Mouse (Mus musculus): Measurements from ENCODE around the gene Fabp1. TPM values are rescaled to one million over a fixed set of nuclear protein-coding genes. Genes with fewer than 3 reads are reported as not detected.

The Fabp1 gene
- polyA plus RNA-seq, 1 experiment from 2014 or later = not detected

- Histone ChIP-seq H3K27ac (replicated peaks) (no peak overlapping the region), H3K9me3 (no peaks in the 10 kb centered on the region), H3K4me1 (no peaks in the 10 kb centered on the region), H3K27me3 (no peaks in the 10 kb centered on the region), H3K4me2 (replicated peaks) (no peak overlapping the region), H3K4me3 (no peak overlapping the region), H3K36me3 (no peaks in the 10 kb centered on the region), H3K9ac (replicated peaks) (no peak overlapping the region)
- 84% methylated on average over 3 of the region's 3 CpGs for WGBS
- no peak for ATAC-seq (replicated peaks)
Observed at GRCm38 (mm10) chr6:71224184-71224943, 24.7 kb downstream of the Fabp1 start.

GRCm38 (mm10) chr6:71226544-71226943 is 26.9 kb downstream of the Fabp1 start:
- H3K9me3 ChIP-seq = no peaks in the 10 kb centered on the region
- no peak overlapping the region for H3K27ac ChIP-seq (replicated peaks)
- 20% methylated on average over 6 of the region's 6 CpGs for WGBS
- H3K9ac ChIP-seq (replicated peaks) = no peak overlapping the region
- H3K27me3 ChIP-seq = no peaks in the 10 kb centered on the region
- H3K36me3 ChIP-seq = no peaks in the 10 kb centered on the region
- ATAC-seq (replicated peaks) = no peak
- no peak overlapping the region for H3K4me3 ChIP-seq
- H3K4me2 ChIP-seq (replicated peaks) = no peak overlapping the region
- H3K4me1 ChIP-seq = no peaks in the 10 kb centered on the region

- Histone ChIP-seq H3K9ac (replicated peaks) (no peak overlapping the region), H3K27me3 (no peaks in the 10 kb centered on the region), H3K9me3 (no peaks in the 10 kb centered on the region), H3K4me1 (no peaks in the 10 kb centered on the region), H3K36me3 (no peaks in the 10 kb centered on the region), H3K27ac (replicated peaks) (no peak overlapping the region), H3K4me2 (replicated peaks) (no peak overlapping the region), H3K4me3 (no peak overlapping the region)
- 5% methylated on average over 7 of the region's 7 CpGs for WGBS
- ATAC-seq (replicated peaks) = no peak
Observed at GRCm38 (mm10) chr6:71227157-71227770, 27.6 kb downstream of the Fabp1 start.

GRCm38 (mm10) chr6:71235121-71235520 is 35.5 kb downstream of the Fabp1 start:
- WGBS = 84% methylated on average over 13 of the region's 13 CpGs
- Histone ChIP-seq H3K9ac (replicated peaks) (no peak overlapping the region), H3K9me3 (no peaks in the 10 kb centered on the region), H3K27me3 (no peaks in the 10 kb centered on the region), H3K4me1 (no peaks in the 10 kb centered on the region), H3K36me3 (no peaks in the 10 kb centered on the region), H3K4me2 (replicated peaks) (no peak overlapping the region), H3K4me3 (no peak overlapping the region), H3K27ac (replicated peaks) (no peak overlapping the region)
- ATAC-seq (replicated peaks) = no peak

- no peaks in the 10 kb centered on the region for H3K9me3 ChIP-seq
- no peak overlapping the region for H3K4me3 ChIP-seq
- no peak overlapping the region for H3K27ac ChIP-seq (replicated peaks)
- H3K4me2 ChIP-seq (replicated peaks) = no peak overlapping the region
- ATAC-seq (replicated peaks) = no peak
- H3K4me1 ChIP-seq = no peaks in the 10 kb centered on the region
- no peak overlapping the region for H3K9ac ChIP-seq (replicated peaks)
- no peaks in the 10 kb centered on the region for H3K36me3 ChIP-seq
- H3K27me3 ChIP-seq = no peaks in the 10 kb centered on the region
- WGBS = 63% methylated on average over 3 of the region's 3 CpGs
Observed at GRCm38 (mm10) chr6:71235944-71236343, 36.3 kb downstream of the Fabp1 start.

- Histone ChIP-seq H3K27me3 (no peaks in the 10 kb centered on the region), H3K9me3 (no peaks in the 10 kb centered on the region), H3K4me1 (no peaks in the 10 kb centered on the region), H3K36me3 (no peaks in the 10 kb centered on the region), H3K27ac (replicated peaks) (no peak overlapping the region), H3K4me3 (no peak overlapping the region), H3K4me2 (replicated peaks) (no peak overlapping the region), H3K9ac (replicated peaks) (no peak overlapping the region)
- WGBS = 87% methylated on average over 6 of the region's 6 CpGs
- ATAC-seq (replicated peaks) = no peak
Observed at GRCm38 (mm10) chr6:71236506-71236905, 36.9 kb downstream of the Fabp1 start.

- Histone ChIP-seq H3K27me3 (no peaks in the 10 kb centered on the region), H3K4me2 (replicated peaks) (no peak overlapping the region), H3K4me1 (no peaks in the 10 kb centered on the region), H3K4me3 (no peak overlapping the region), H3K9me3 (no peaks in the 10 kb centered on the region), H3K27ac (replicated peaks) (no peak overlapping the region), H3K9ac (replicated peaks) (no peak overlapping the region), H3K36me3 (no peaks in the 10 kb centered on the region)
- WGBS = 89% methylated on average over 6 of the region's 6 CpGs
- no peak for ATAC-seq (replicated peaks)
Observed at GRCm38 (mm10) chr6:71237031-71237431, 37.4 kb downstream of the Fabp1 start.

- H3K4me1 ChIP-seq = no peaks in the 10 kb centered on the region
- no peak overlapping the region for H3K9ac ChIP-seq (replicated peaks)
- H3K4me3 ChIP-seq = no peak overlapping the region
- WGBS = 86% methylated on average over 26 of the region's 26 CpGs
- ATAC-seq (replicated peaks) = no peak
- H3K9me3 ChIP-seq = no peaks in the 10 kb centered on the region
- no peaks in the 10 kb centered on the region for H3K36me3 ChIP-seq
- no peak overlapping the region for H3K4me2 ChIP-seq (replicated peaks)
- H3K27me3 ChIP-seq = no peaks in the 10 kb centered on the region
- no peak overlapping the region for H3K27ac ChIP-seq (replicated peaks)
Observed at GRCm38 (mm10) chr6:71239069-71239750, 39.6 kb downstream of the Fabp1 start.

- no peak for ATAC-seq (replicated peaks)
- no peaks in the 10 kb centered on the region for H3K4me1 ChIP-seq
- no peak overlapping the region for H3K4me3 ChIP-seq
- no peak overlapping the region for H3K9ac ChIP-seq (replicated peaks)
- 90% methylated on average over 7 of the region's 7 CpGs for WGBS
- H3K9me3 ChIP-seq = no peaks in the 10 kb centered on the region
- H3K27ac ChIP-seq (replicated peaks) = no peak overlapping the region
- H3K36me3 ChIP-seq = no peaks in the 10 kb centered on the region
- no peak overlapping the region for H3K4me2 ChIP-seq (replicated peaks)
- H3K27me3 ChIP-seq = no peaks in the 10 kb centered on the region
Observed at GRCm38 (mm10) chr6:71240831-71241230, 41.2 kb downstream of the Fabp1 start.

- WGBS = 83% methylated on average over 1 of the region's 1 CpGs
- no peaks in the 10 kb centered on the region for H3K27me3 ChIP-seq
- H3K4me3 ChIP-seq = no peak overlapping the region
- no peak overlapping the region for H3K4me2 ChIP-seq (replicated peaks)
- H3K4me1 ChIP-seq = no peaks in the 10 kb centered on the region
- no peaks in the 10 kb centered on the region for H3K36me3 ChIP-seq
- ATAC-seq (replicated peaks) = no peak
- no peak overlapping the region for H3K27ac ChIP-seq (replicated peaks)
- no peaks in the 10 kb centered on the region for H3K9me3 ChIP-seq
- H3K9ac ChIP-seq (replicated peaks) = no peak overlapping the region
Observed at GRCm38 (mm10) chr6:71242811-71243210, 43.2 kb downstream of the Fabp1 start.

GRCm38 (mm10) chr6:71243258-71243657 is 43.6 kb downstream of the Fabp1 start:
- Histone ChIP-seq H3K36me3 (no peaks in the 10 kb centered on the region), H3K9ac (replicated peaks) (no peak overlapping the region), H3K27me3 (no peaks in the 10 kb centered on the region), H3K27ac (replicated peaks) (no peak overlapping the region), H3K4me1 (no peaks in the 10 kb centered on the region), H3K9me3 (no peaks in the 10 kb centered on the region), H3K4me2 (replicated peaks) (no peak overlapping the region), H3K4me3 (no peak overlapping the region)
- no peak for ATAC-seq (replicated peaks)
- WGBS = 88% methylated on average over 3 of the region's 3 CpGs

- Histone ChIP-seq H3K27me3 (no peaks in the 10 kb centered on the region), H3K27ac (replicated peaks) (no peak overlapping the region), H3K4me2 (replicated peaks) (no peak overlapping the region), H3K4me3 (no peak overlapping the region), H3K9ac (replicated peaks) (no peak overlapping the region), H3K9me3 (no peaks in the 10 kb centered on the region), H3K36me3 (no peaks in the 10 kb centered on the region), H3K4me1 (no peaks in the 10 kb centered on the region)
- no peak for ATAC-seq (replicated peaks)
- WGBS = 95% methylated on average over 1 of the region's 1 CpGs
Observed at GRCm38 (mm10) chr6:71248420-71248819, 48.8 kb downstream of the Fabp1 start.

All from forebrain, embryonic 15.5 days (tissue).